Mouse (Mus musculus) liver, embryonic 18 days (tissue): Measurements from ENCODE around the gene Cdipt. TPM values are rescaled to one million over a fixed set of nuclear protein-coding genes. Genes with fewer than 3 reads are reported as not detected.

ENCODE experiments used
- polyA plus RNA-seq: library from polyadenylated mRNA; depleted of rRNA; stranded (reverse); fragments of >200 nt; gene quantifications from 2 replicates; pipeline ENCODE4 v1.2.3, GENCODE M21; 2012; rRNA removed

The Cdipt gene
- polyA plus RNA-seq: 38.9 and 41.3 TPM in 2 replicates

GRCm38 (mm10) chr7:126975893-126975949 is at the start of gene Cdipt:
Gene Cdipt, plus strand, starts transcription at chr7:126975914.

GRCm38 (mm10) chr7:126928384-126929037 is 47.2 kb upstream of the Cdipt start, which contains the start of gene Kctd13:
Gene Kctd13, plus strand, starts transcription at chr7:126928879.

GRCm38 (mm10) chr7:126949403-126949792 is 26.3 kb upstream of the Cdipt start, which contains the start of gene Asphd1:
Gene Asphd1, minus strand, starts transcription at chr7:126949582.

GRCm38 (mm10) chr7:126949793-126950646 is 25.7 kb upstream of the Cdipt start, which contains the start of gene Sez6l2:
Gene Sez6l2, plus strand, starts transcription at chr7:126950563.

GRCm38 (mm10) chr7:126975950-126976866 is 494 bp downstream of the Cdipt start, which contains the start of gene Cdiptos:
Gene Cdiptos, minus strand, starts transcription at chr7:126976098.

GRCm38 (mm10) chr7:127014320-127014719 is 38.6 kb downstream of the Cdipt start, which contains the start of gene Mvp:
Gene Mvp, minus strand, starts transcription at chr7:127014621.

GRCm38 (mm10) chr7:127016481-127016485 is 40.6 kb downstream of the Cdipt start, which contains the start of gene Pagr1b:
Gene Pagr1b, minus strand, starts transcription at chr7:127016484.

GRCm38 (mm10) chr7:127016971-127017949 is 41.5 kb downstream of the Cdipt start, which contains the start of gene Pagr1a:
Gene Pagr1a, minus strand, starts transcription at chr7:127017352.

GRCm38 (mm10) chr7:127020901-127021562 is 45.3 kb downstream of the Cdipt start, which contains the start of the genes Gm42742 and Prrt2:
Gene Gm42742, minus strand, starts transcription at chr7:127021097.
Gene Prrt2, minus strand, starts transcription at chr7:127021211.

GRCm38 (mm10) chr7:127026984-127027726 is 51.4 kb downstream of the Cdipt start, which contains the start of gene Maz:
Gene Maz, minus strand, starts transcription at chr7:127027037.

Other genes with a start within 250 kb of the Cdipt start
- gene Mapk3, start 216.3 kb upstream of the Cdipt start, polyA plus RNA-seq: 44.6 and 47.3 TPM in 2 replicates
- 3.1 and 4.0 TPM in 2 replicates for gene Gdpd3, start 209.6 kb upstream of the Cdipt start, polyA plus RNA-seq
- gene Ypel3, start 199.0 kb upstream of the Cdipt start, polyA plus RNA-seq: 84.2 and 96.1 TPM in 2 replicates
- gene Tbx6, start 194.4 kb upstream of the Cdipt start, polyA plus RNA-seq: 1.6 TPM in 2 replicates
- gene Ppp4c, start 183.4 kb upstream of the Cdipt start, polyA plus RNA-seq: 70.6 and 72.5 TPM in 2 replicates
- gene Fam57b, start 178.2 kb upstream of the Cdipt start, polyA plus RNA-seq: 0.75 and 1.6 TPM in 2 replicates
- gene 4930451I11Rik, start 144.3 kb upstream of the Cdipt start, polyA plus RNA-seq: not detected in 2 replicates
- 0.04 TPM in 1 of 2 replicates, not detected in the other for gene Doc2a, start 128.5 kb upstream of the Cdipt start, polyA plus RNA-seq
- 17.7 and 24.2 TPM in 2 replicates for gene Hirip3, start 113.9 kb upstream of the Cdipt start, polyA plus RNA-seq
- gene Ino80e, start 113.5 kb upstream of the Cdipt start, polyA plus RNA-seq: 14.5 and 14.8 TPM in 2 replicates
- gene Taok2, start 91.2 kb upstream of the Cdipt start, polyA plus RNA-seq: 18.4 and 21.2 TPM in 2 replicates
- gene Tmem219, start 53.0 kb upstream of the Cdipt start, polyA plus RNA-seq: 28.3 and 30.3 TPM in 2 replicates
- 3.4 and 4.0 TPM in 2 replicates for gene Kctd13, start 47.0 kb upstream of the Cdipt start, polyA plus RNA-seq
- 0.02 TPM in 1 of 2 replicates, not detected in the other for gene Asphd1, start 26.3 kb upstream of the Cdipt start, polyA plus RNA-seq
- gene Sez6l2, start 25.4 kb upstream of the Cdipt start, polyA plus RNA-seq: 0.23 and 0.40 TPM in 2 replicates
- 0.34 and 0.47 TPM in 2 replicates for gene Cdiptos, start 184 bp downstream of the Cdipt start, polyA plus RNA-seq
- 7.8 and 7.9 TPM in 2 replicates for gene Mvp, start 38.7 kb downstream of the Cdipt start, polyA plus RNA-seq
- gene Pagr1b, start 40.6 kb downstream of the Cdipt start, polyA plus RNA-seq: 0.34 and 0.50 TPM in 2 replicates
- 4.9 and 5.2 TPM in 2 replicates for gene Pagr1a, start 41.4 kb downstream of the Cdipt start, polyA plus RNA-seq
- gene Gm42742, start 45.2 kb downstream of the Cdipt start, polyA plus RNA-seq: 13.2 and 14.1 TPM in 2 replicates
- gene Prrt2, start 45.3 kb downstream of the Cdipt start, polyA plus RNA-seq: 0.04 and 0.45 TPM in 2 replicates
- gene Maz, start 51.1 kb downstream of the Cdipt start, polyA plus RNA-seq: 55.9 and 64.1 TPM in 2 replicates
- 28.1 and 30.9 TPM in 2 replicates for gene Kif22, start 66.6 kb downstream of the Cdipt start, polyA plus RNA-seq
- gene Zg16, start 111.4 kb downstream of the Cdipt start, polyA plus RNA-seq: 0.16 and 0.40 TPM in 2 replicates
- 7.9 and 8.3 TPM in 2 replicates for gene AI467606, start 115.4 kb downstream of the Cdipt start, polyA plus RNA-seq
- gene Qprt, start 146.3 kb downstream of the Cdipt start, polyA plus RNA-seq: 117 and 124 TPM in 2 replicates
- 6.8 and 8.5 TPM in 2 replicates for gene Spn, start 161.9 kb downstream of the Cdipt start, polyA plus RNA-seq
- gene Cd2bp2, start 220.1 kb downstream of the Cdipt start, polyA plus RNA-seq: 20.8 and 22.2 TPM in 2 replicates
- gene Tbc1d10b, start 232.6 kb downstream of the Cdipt start, polyA plus RNA-seq: 11.9 and 12.6 TPM in 2 replicates
- gene Mylpf, start 233.0 kb downstream of the Cdipt start, polyA plus RNA-seq: 8.3 and 12.1 TPM in 2 replicates